Comparison of ENCODE assay signal across 8 mouse cellular contexts in the genomic region with DNA sequence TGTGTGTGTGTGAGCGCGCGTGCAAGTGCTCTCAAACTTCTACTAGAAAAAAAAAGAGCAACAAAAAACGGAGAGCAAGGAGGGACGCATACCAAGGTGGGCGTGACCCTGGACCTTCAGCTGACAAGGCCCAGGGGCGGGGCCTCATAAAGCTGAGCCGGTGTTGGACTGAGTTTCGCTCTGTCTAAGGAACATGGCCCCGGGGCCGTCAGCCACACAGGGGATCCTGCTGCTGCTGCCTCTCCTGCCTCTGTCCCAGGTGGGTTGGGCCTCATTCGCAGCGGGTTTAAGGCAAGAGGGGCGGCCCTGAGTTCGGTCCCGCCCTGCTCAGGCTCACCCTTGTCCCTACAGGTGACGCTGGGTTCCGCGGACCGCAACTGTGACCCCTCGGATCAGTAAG. TPM values are rescaled to one million over a fixed set of nuclear protein-coding genes. Genes with fewer than 3 reads are reported as not detected.
DNase-seq lines count a peak whose midpoint lies in the region; ATAC-seq and TF ChIP-seq lines count a peak whose summit lies in the region.

Tmem52 (plus strand) TSS at position 163 of the 400 bp plus-strand sequence.

- no peak for TF ChIP-seq EP300 in heart, postnatal 0 days (IDR thresholded peaks at IDR 0.05; ENCODE audit: low read depth)

- peaks cover 10% of the 10 kb centered on the region for H3K4me1 ChIP-seq in embryonic facial prominence, embryonic 12.5 days
- peaks cover 11% of the 10 kb centered on the region; the same call in 1 of the 2 replicates for H3K4me1 ChIP-seq in heart, postnatal 0 days (ENCODE audit: control insufficient read depth, insufficient read depth)
- peaks cover 23% of the 10 kb centered on the region for H3K4me1 ChIP-seq in megakaryocyte, embryonic 14.5 days

- peak within 1 kb of the TSS; percentile 46 for H3K4me2 ChIP-seq in embryonic facial prominence, embryonic 12.5 days (replicated peaks)
- H3K4me2 ChIP-seq in heart, postnatal 0 days (ENCODE audit: low read depth, low read length), result peak within 1 kb of the TSS; percentile 43

- H3K4me3 ChIP-seq in embryonic facial prominence, embryonic 12.5 days, result peak within 1 kb of the TSS; percentile 13
- H3K4me3 ChIP-seq in heart, postnatal 0 days (ENCODE audit: low read depth, low read length), result peak within 1 kb of the TSS; percentile 17
- H3K4me3 ChIP-seq in megakaryocyte, embryonic 14.5 days (replicated peaks), result peak within 1 kb of the TSS; percentile 93

- WGBS in embryonic facial prominence, embryonic 12.5 days, result 13% methylated on average over 21 of the region's 21 CpGs
- WGBS in heart, postnatal 0 days, result 18% methylated on average over 21 of the region's 21 CpGs

- H3K27ac ChIP-seq in embryonic facial prominence, embryonic 12.5 days, result no peak within 1 kb of the TSS
- H3K27ac ChIP-seq in heart, postnatal 0 days (ENCODE audit: low read depth), result no peak within 1 kb of the TSS

- H3K27me3 ChIP-seq in embryonic facial prominence, embryonic 12.5 days, result peaks cover 18% of the 10 kb centered on the region
- peaks cover 12% of the 10 kb centered on the region; the same call in 1 of the 2 replicates for H3K27me3 ChIP-seq in heart, postnatal 0 days (ENCODE audit: control insufficient read depth, insufficient read depth, low read length)
- H3K27me3 ChIP-seq in megakaryocyte, embryonic 14.5 days (replicated peaks), result peaks cover 96% of the 10 kb centered on the region

- 0 out of 2 replicates have a peak, but pooled peaks have one; percentile 7 for ATAC-seq in embryonic facial prominence, embryonic 12.5 days (ENCODE audit: insufficient number of reproducible peaks, insufficient read depth, low FRiP score, low TSS enrichment)
- ATAC-seq in heart, postnatal 0 days (ENCODE audit: insufficient read depth, low read depth), result no peak; the same call in 1 of the 2 replicates
- no peak for ATAC-seq in inflammation-experienced regulatory T-cells, adult 6 months

- H3K36me3 ChIP-seq in embryonic facial prominence, embryonic 12.5 days, result no peaks in the 10 kb centered on the region
- H3K36me3 ChIP-seq in heart, postnatal 0 days (replicated peaks; ENCODE audit: control insufficient read depth, insufficient read depth, low read length), result no peaks in the 10 kb centered on the region
- no peaks in the 10 kb centered on the region for H3K36me3 ChIP-seq in megakaryocyte, embryonic 14.5 days (replicated peaks; ENCODE audit: low read length)

- H3K9ac ChIP-seq in embryonic facial prominence, embryonic 12.5 days, result 0 out of 2 replicates have a peak within 1 kb of the TSS, but pooled peaks have one; percentile 21
- H3K9ac ChIP-seq in heart, postnatal 0 days (replicated peaks; ENCODE audit: low read depth, low read length), result no peak within 1 kb of the TSS

- DNase-seq in thymus, postnatal 0 days (ENCODE audit: low spot score), result peak; percentile 38
- no peak for DNase-seq in thymus, adult 18-20 months
- peak; percentile 16 for DNase-seq in heart, postnatal 0 days (ENCODE audit: low spot score)
- DNase-seq in kidney, postnatal 25 days, result peak; percentile 67 to 81
- DNase-seq in frontal cortex, adult 2 months (ENCODE audit: extremely low spot score in 1 of 2, low spot score in 1 of 2), result no peak

- no peak for TF ChIP-seq CTCF in heart, postnatal 0 days (IDR thresholded peaks at IDR 0.05; ENCODE audit: low read depth)

- no peaks in the 10 kb centered on the region for H3K9me3 ChIP-seq in embryonic facial prominence, embryonic 12.5 days
- H3K9me3 ChIP-seq in heart, postnatal 0 days (replicated peaks; ENCODE audit: control insufficient read depth, low read length), result no peaks in the 10 kb centered on the region
- no peaks in the 10 kb centered on the region for H3K9me3 ChIP-seq in megakaryocyte, embryonic 14.5 days

RNA-seq across cellular contexts. Expression of gene Tmem52, which starts in this region (rescaled TPM):
- 0.79 TPM in 1 of 2 replicates, not detected in the other for polyA plus RNA-seq in thymus, postnatal 0 days (2015; fragmentation: Nextera tagmentation; extraction: Ambion mirVana)
- not detected in 2 replicates for polyA plus RNA-seq in embryonic facial prominence, embryonic 12.5 days (2016; fragmentation: Nextera tagmentation; extraction: Ambion mirVana)
- total RNA-seq in heart, postnatal 0 days (2014; rRNA removed; ENCODE audit: low replicate concordance), result not detected in 2 replicates
- 0.12 TPM in 1 of 2 replicates, not detected in the other for polyA plus RNA-seq in heart, postnatal 0 days (2015; fragmentation: Nextera tagmentation; extraction: Ambion mirVana)
- not detected in 2 replicates for polyA plus RNA-seq in megakaryocyte, embryonic 14.5 days (2012; ENCODE audit: insufficient read depth, low replicate concordance)
- polyA plus RNA-seq in frontal cortex, adult 2 months (2012; rRNA removed), result 1.0 and 1.2 TPM in 2 replicates
- polyA plus RNA-seq in inflammation-experienced regulatory T-cells, adult 6 months (2017; shearing (Covaris generic)), result not detected

Comparison
In these comparisons a context has a peak if more than half of its experiments do, and no peak if none do; other contexts are left out.
1. Peak in DNase-seq in thymus, postnatal 0 days; RNA of the gene not detected or under 1 TPM.
2. Peak in ATAC-seq, H3K4me3 ChIP-seq, H3K9ac ChIP-seq and H3K4me2 ChIP-seq in embryonic facial prominence, embryonic 12.5 days; RNA of the gene not detected or under 1 TPM.
3. Peak in DNase-seq, H3K4me3 ChIP-seq and H3K4me2 ChIP-seq in heart, postnatal 0 days; RNA of the gene not detected or under 1 TPM.
4. DNase-seq: peak in kidney, postnatal 25 days (2 of 2); none in thymus, adult 18-20 months (0 of 2) and frontal cortex, adult 2 months (0 of 2).
5. H3K4me3 ChIP-seq: peak in every context shown above with its lines; median percentile 93 in megakaryocyte, embryonic 14.5 days; 17 in heart, postnatal 0 days; 13 in embryonic facial prominence, embryonic 12.5 days.